Mouse (Mus musculus): ENCODE data around the gene Tnfsf10. TPM values are rescaled to one million over a fixed set of nuclear protein-coding genes. Genes with fewer than 3 reads are reported as not detected.
"Not testable (repeated sequence)": the region's sequence is repeated elsewhere in the genome, so short reads cannot be mapped to it uniquely, and the experiment has no call there.

Tnfsf10 gene
- polyA plus RNA-seq, 1 experiment from 2014 or later = 0.03 TPM

- WGBS = 75% methylated on average over 2 of the region's 2 CpGs
- no peaks in the 10 kb centered on the region for H3K27me3 ChIP-seq (ENCODE audit: insufficient read depth, poor library complexity, severe bottlenecking)
Measured at GRCm38 (mm10) chr3:27288301-27288700, 28.5 kb upstream of the Tnfsf10 start.

GRCm38 (mm10) chr3:27288909-27289308 is 27.9 kb upstream of the Tnfsf10 start:
- Histone ChIP-seq H3K4me1 (replicated peaks) (no peaks in the 10 kb centered on the region), H3K36me3 (no peaks in the 10 kb centered on the region), H3K27me3 (ENCODE audit: insufficient read depth, poor library complexity, severe bottlenecking) (no peaks in the 10 kb centered on the region), H3K9me3 (no peaks in the 10 kb centered on the region), H3K27ac (no peak overlapping the region), H3K4me3 (no peak overlapping the region)
- 79% methylated on average over 8 of the region's 8 CpGs for WGBS
- no peak for DNase-seq (ENCODE audit: low spot score)

More at GRCm38 (mm10) chr3:27288301-27288700, 28.5 kb upstream of the Tnfsf10 start:
- H3K4me1 ChIP-seq (replicated peaks) = peaks cover 3% of the 10 kb centered on the region
- no peak overlapping the region for H3K27ac ChIP-seq
- H3K9me3 ChIP-seq = no peaks in the 10 kb centered on the region
- no peaks in the 10 kb centered on the region for H3K36me3 ChIP-seq
- no peak for DNase-seq (ENCODE audit: low spot score)
- H3K4me3 ChIP-seq = no peak overlapping the region

GRCm38 (mm10) chr3:27290285-27290684 is 26.5 kb upstream of the Tnfsf10 start:
- Histone ChIP-seq H3K36me3 (no peaks in the 10 kb centered on the region), H3K4me1 (replicated peaks) (no peaks in the 10 kb centered on the region), H3K27me3 (ENCODE audit: insufficient read depth, poor library complexity, severe bottlenecking) (no peaks in the 10 kb centered on the region), H3K4me3 (no peak overlapping the region), H3K9me3 (no peaks in the 10 kb centered on the region), H3K27ac (no peak overlapping the region)
- WGBS = 90% methylated on average over 5 of the region's 5 CpGs
- DNase-seq (ENCODE audit: low spot score) = no peak

- not testable (repeated sequence) for DNase-seq (ENCODE audit: low spot score); H3K4me1 ChIP-seq (replicated peaks); H3K4me3 ChIP-seq; H3K36me3 ChIP-seq; H3K27me3 ChIP-seq (ENCODE audit: insufficient read depth, poor library complexity, severe bottlenecking); H3K9me3 ChIP-seq; H3K27ac ChIP-seq
- 92% methylated on average over 5 of the region's 5 CpGs for WGBS
Measured at GRCm38 (mm10) chr3:27290945-27291344, 25.9 kb upstream of the Tnfsf10 start.

- H3K27me3 ChIP-seq (ENCODE audit: insufficient read depth, poor library complexity, severe bottlenecking); H3K4me1 ChIP-seq (replicated peaks); H3K36me3 ChIP-seq; H3K4me3 ChIP-seq; DNase-seq (ENCODE audit: low spot score); H3K27ac ChIP-seq; H3K9me3 ChIP-seq: not testable (repeated sequence)
- 88% methylated on average over 4 of the region's 4 CpGs for WGBS
Measured at GRCm38 (mm10) chr3:27291411-27291810, 25.4 kb upstream of the Tnfsf10 start.

- 71% methylated on average over 7 of the region's 7 CpGs for WGBS
- DNase-seq (ENCODE audit: low spot score) = no peak
Measured at GRCm38 (mm10) chr3:27293645-27294385, 23.0 kb upstream of the Tnfsf10 start.

GRCm38 (mm10) chr3:27300451-27300850 is 16.4 kb upstream of the Tnfsf10 start:
- H3K36me3 ChIP-seq = no peaks in the 10 kb centered on the region
- H3K27me3 ChIP-seq (ENCODE audit: insufficient read depth, poor library complexity, severe bottlenecking) = no peaks in the 10 kb centered on the region
- H3K27ac ChIP-seq = no peak overlapping the region
- no peaks in the 10 kb centered on the region for H3K9me3 ChIP-seq
- no peak overlapping the region for H3K4me3 ChIP-seq
- no peaks in the 10 kb centered on the region for H3K4me1 ChIP-seq (replicated peaks)
- DNase-seq (ENCODE audit: low spot score) = no peak
- 89% methylated on average over 4 of the region's 4 CpGs for WGBS

More at GRCm38 (mm10) chr3:27293645-27294385, 23.0 kb upstream of the Tnfsf10 start:
- Histone ChIP-seq H3K27me3 (ENCODE audit: insufficient read depth, poor library complexity, severe bottlenecking) (no peaks in the 10 kb centered on the region), H3K4me1 (replicated peaks) (no peaks in the 10 kb centered on the region), H3K27ac (no peak overlapping the region), H3K9me3 (no peaks in the 10 kb centered on the region), H3K4me3 (no peak overlapping the region), H3K36me3 (no peaks in the 10 kb centered on the region)

- Histone ChIP-seq H3K9me3 (no peaks in the 10 kb centered on the region), H3K27me3 (ENCODE audit: insufficient read depth, poor library complexity, severe bottlenecking) (no peaks in the 10 kb centered on the region), H3K4me3 (no peak overlapping the region), H3K4me1 (replicated peaks) (no peaks in the 10 kb centered on the region), H3K27ac (no peak overlapping the region), H3K36me3 (no peaks in the 10 kb centered on the region)
- DNase-seq (ENCODE audit: low spot score) = no peak
- WGBS = 81% methylated on average over 9 of the region's 9 CpGs
Measured at GRCm38 (mm10) chr3:27302339-27303022, 14.3 kb upstream of the Tnfsf10 start.

GRCm38 (mm10) chr3:27306815-27307214 is 10.0 kb upstream of the Tnfsf10 start:
- Histone ChIP-seq H3K27me3 (ENCODE audit: insufficient read depth, poor library complexity, severe bottlenecking) (no peaks in the 10 kb centered on the region), H3K4me3 (no peak overlapping the region), H3K27ac (no peak overlapping the region), H3K4me1 (replicated peaks) (no peaks in the 10 kb centered on the region), H3K36me3 (no peaks in the 10 kb centered on the region), H3K9me3 (no peaks in the 10 kb centered on the region)
- WGBS = 84% methylated on average over 10 of the region's 10 CpGs
- no peak for DNase-seq (ENCODE audit: low spot score)

- Histone ChIP-seq H3K4me3 (no peak overlapping the region), H3K27ac (no peak overlapping the region), H3K9me3 (no peaks in the 10 kb centered on the region), H3K27me3 (ENCODE audit: insufficient read depth, poor library complexity, severe bottlenecking) (no peaks in the 10 kb centered on the region), H3K36me3 (no peaks in the 10 kb centered on the region), H3K4me1 (replicated peaks) (no peaks in the 10 kb centered on the region)
- WGBS = 98% methylated on average over 7 of the region's 7 CpGs
- no peak for DNase-seq (ENCODE audit: low spot score)
Measured at GRCm38 (mm10) chr3:27310973-27311372, 5.9 kb upstream of the Tnfsf10 start.

- Histone ChIP-seq H3K9me3 (no peaks in the 10 kb centered on the region), H3K27me3 (ENCODE audit: insufficient read depth, poor library complexity, severe bottlenecking) (no peaks in the 10 kb centered on the region)
- 88% methylated on average over 4 of the region's 4 CpGs for WGBS
Measured at GRCm38 (mm10) chr3:27311475-27311874, 5.4 kb upstream of the Tnfsf10 start.

GRCm38 (mm10) chr3:27314506-27315164 is 2.2 kb upstream of the Tnfsf10 start:
- Histone ChIP-seq H3K4me3 (no peak overlapping the region), H3K27ac (no peak overlapping the region), H3K27me3 (ENCODE audit: insufficient read depth, poor library complexity, severe bottlenecking) (no peaks in the 10 kb centered on the region), H3K36me3 (no peaks in the 10 kb centered on the region), H3K9me3 (no peaks in the 10 kb centered on the region), H3K4me1 (replicated peaks) (no peaks in the 10 kb centered on the region)
- WGBS = 66% methylated on average over 2 of the region's 2 CpGs
- no peak for DNase-seq (ENCODE audit: low spot score)

More at GRCm38 (mm10) chr3:27311475-27311874, 5.4 kb upstream of the Tnfsf10 start:
- no peak for DNase-seq (ENCODE audit: low spot score)
- Histone ChIP-seq H3K4me1 (replicated peaks) (no peaks in the 10 kb centered on the region), H3K27ac (no peak overlapping the region), H3K4me3 (no peak overlapping the region), H3K36me3 (no peaks in the 10 kb centered on the region)

All from hindbrain, embryonic 10.5 days (tissue).